Mouse (Mus musculus) heart, postnatal 0 days (tissue): Measurements from ENCODE around the gene Faap24.

Experiments
- CTCF ChIP-seq: IDR thresholded peaks from 2 replicates; pipeline ENCODE4 v1.5.1; 2016; ENCODE audit warnings: antibody characterized with exemption, control low read depth, low read depth
- EP300 ChIP-seq: IDR thresholded peaks from 2 replicates; pipeline ENCODE4 v1.6.1; 2016; ENCODE audit warnings: antibody characterized with exemption, low read depth

- TF ChIP-seq CTCF (no peak), EP300 (no peak)
These were observed 22.4 kb downstream of the Faap24 start for GRCm38 (mm10) chr7:35374265-35374664.
